Mouse (Mus musculus) C2C12 (cell line): ENCODE results near the gene Col6a1. TPM values are rescaled to one million over a fixed set of nuclear protein-coding genes. Genes with fewer than 3 reads are reported as not detected.

Experiments
- H3K27me3 ChIP-seq: one replicate; pipeline ENCODE4 v1.6.1; 2011; ENCODE audit not compliant: control insufficient read depth, insufficient read depth, insufficient read length
- H3K36me3 ChIP-seq: one replicate; pipeline ENCODE4 v1.6.1; 2011; ENCODE audit not compliant: control insufficient read depth, insufficient read depth
- H3K4me3 ChIP-seq: one replicate; pipeline ENCODE4 v1.5.1; 2011; ENCODE audit warnings: mild to moderate bottlenecking, control low read depth; ENCODE audit not compliant: poor library complexity, insufficient read depth, severe bottlenecking
- H3K79me2 ChIP-seq: one replicate; pipeline ENCODE4 v1.6.1; 2011; ENCODE audit not compliant: control insufficient read depth, insufficient read depth
- H3K79me3 ChIP-seq: one replicate; pipeline ENCODE4 v1.6.1; 2011; ENCODE audit warnings: low read depth, control low read depth
- H3ac ChIP-seq: one replicate; pipeline ENCODE3; 2011; ENCODE audit warnings: low read depth; ENCODE audit not compliant: control insufficient read depth, insufficient read length
- CEBPB ChIP-seq: IDR thresholded peaks from one replicate; pipeline ENCODE4 v1.6.1; 2011; ENCODE audit warnings: low read depth, mild to moderate bottlenecking, control low read depth, moderate library complexity
- CTCF ChIP-seq: IDR thresholded peaks from one replicate; pipeline ENCODE4 v1.5.1; 2011; ENCODE audit not compliant: control insufficient read depth, insufficient read depth, insufficient read length
- FOSL1 ChIP-seq: IDR thresholded peaks from one replicate; pipeline ENCODE4 v1.8.0; 2011; ENCODE audit warnings: mild to moderate bottlenecking, low read length; ENCODE audit not compliant: poor library complexity, insufficient read depth, severe bottlenecking
- MAX ChIP-seq: IDR thresholded peaks from one replicate; pipeline ENCODE4 v1.6.1; 2011; ENCODE audit warnings: mild to moderate bottlenecking, control low read depth
- MYOD1 ChIP-seq: IDR thresholded peaks from one replicate; pipeline ENCODE4 v1.6.1; 2011; ENCODE audit warnings: low read depth; ENCODE audit not compliant: control insufficient read depth, insufficient read length
- MYOG ChIP-seq: IDR thresholded peaks from one replicate; pipeline ENCODE4 v1.6.1; 2011; ENCODE audit not compliant: control insufficient read depth, insufficient read length; ENCODE audit errors: extremely low read depth
- USF1 ChIP-seq: IDR thresholded peaks from one replicate; pipeline ENCODE4 v1.6.1; 2011; ENCODE audit warnings: low read depth, mild to moderate bottlenecking, control low read depth, moderate library complexity
- polyA plus RNA-seq: library from polyadenylated mRNA; unstranded; fragments of >200 nt; fragmentation: generic; extraction: Trizol; gene quantifications from one replicate; pipeline ENCODE4 v1.2.1, GENCODE M21; 2012; ENCODE audit warnings: missing spikeins

The Col6a1 gene
- polyA plus RNA-seq, 1 experiment, result 3.8 TPM

DNA sequence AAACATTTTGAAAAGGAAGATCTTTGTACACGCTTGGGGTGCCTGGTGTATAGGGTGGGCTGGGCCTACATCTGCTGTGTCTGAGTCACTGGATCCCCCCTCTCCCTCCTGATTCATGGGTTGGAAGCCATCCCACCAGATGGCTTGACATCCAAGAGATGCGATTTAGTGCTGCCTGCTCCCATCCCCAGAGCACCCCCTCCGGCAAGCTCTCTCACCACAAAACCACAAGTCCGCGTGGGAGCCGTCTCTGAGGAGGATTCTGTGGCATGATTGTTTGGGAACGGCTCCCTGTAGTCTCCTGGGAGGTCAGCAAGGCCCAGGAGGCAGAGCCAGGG lies 57.1 kb downstream of the Col6a1 start:
- peak; percentile 94 for TF ChIP-seq MAX
- no peak for TF ChIP-seq USF1
- peak; percentile 73 for TF ChIP-seq MYOD1
- no peak for TF ChIP-seq CTCF
- no peak for TF ChIP-seq CEBPB
- peak; percentile 33 for TF ChIP-seq FOSL1
- no peaks in the 10 kb centered on the region for H3K79me2 ChIP-seq
- no peaks in the 10 kb centered on the region for H3K27me3 ChIP-seq

DNA sequence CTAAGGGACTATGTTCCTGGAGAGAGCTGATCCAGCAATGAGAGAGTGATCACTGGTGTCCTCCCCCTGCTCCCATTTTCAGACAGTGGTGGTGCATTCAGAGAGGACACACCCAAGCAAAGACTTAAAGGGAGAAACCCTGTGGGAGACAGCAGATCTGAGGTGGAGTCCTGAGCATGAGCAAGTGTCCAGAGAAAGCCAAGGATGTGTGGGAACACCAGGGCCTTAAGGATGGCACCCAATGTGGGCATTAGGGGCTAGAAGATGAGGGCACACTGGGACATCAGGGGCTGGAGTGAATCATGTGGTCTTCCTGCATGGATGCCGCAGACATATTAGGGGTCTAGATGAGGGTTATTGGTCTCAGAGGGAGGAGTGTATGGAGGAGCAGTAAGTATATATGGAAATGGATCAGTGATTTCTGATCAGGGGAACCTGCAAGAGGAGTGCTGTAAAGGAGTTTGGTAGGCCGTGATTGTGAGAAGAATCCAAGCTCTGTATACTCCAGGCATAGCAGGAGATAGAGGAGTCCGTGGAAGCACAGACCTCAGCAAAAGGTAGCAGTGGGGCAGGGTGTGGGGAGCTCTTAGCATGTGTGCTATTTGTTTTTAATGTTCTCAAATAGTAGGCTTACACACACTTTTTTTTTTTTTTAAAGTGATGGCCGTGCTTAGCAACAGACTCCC lies 57.6 kb downstream of the Col6a1 start:
- Histone ChIP-seq H3K27me3 (no peaks in the 10 kb centered on the region), H3K36me3 (no peaks in the 10 kb centered on the region), H3ac (no peak overlapping the region), H3K79me3 (no peaks in the 10 kb centered on the region), H3K79me2 (no peaks in the 10 kb centered on the region), H3K4me3 (no peak overlapping the region)
- TF ChIP-seq MYOD1 (no peak), MAX (no peak), MYOG (no peak), FOSL1 (no peak), CTCF (no peak), USF1 (no peak)

More for the DNA sequence above, 57.1 kb downstream of the Col6a1 start:
- Histone ChIP-seq H3K4me3 (no peak overlapping the region), H3K36me3 (no peaks in the 10 kb centered on the region), H3ac (no peak overlapping the region), H3K79me3 (no peaks in the 10 kb centered on the region)

GRCm38 (mm10) chr10:76667197-76667805 lies 58.7 kb downstream of the Col6a1 start:
- H3K36me3 ChIP-seq, result no peaks in the 10 kb centered on the region

GRCm38 (mm10) chr10:76665551-76665950 lies 60.4 kb downstream of the Col6a1 start:
- Histone ChIP-seq H3K36me3 (no peaks in the 10 kb centered on the region), H3ac (no peak overlapping the region), H3K4me3 (no peak overlapping the region), H3K79me3 (no peaks in the 10 kb centered on the region), H3K79me2 (no peaks in the 10 kb centered on the region), H3K27me3 (peaks cover 3% of the 10 kb centered on the region)
- no peak for TF ChIP-seq CEBPB
- no peak for TF ChIP-seq USF1
- TF ChIP-seq CTCF, result no peak
- no peak for TF ChIP-seq MYOG
- TF ChIP-seq MAX, result no peak
- no peak for TF ChIP-seq MYOD1
- no peak for TF ChIP-seq FOSL1

More at GRCm38 (mm10) chr10:76667197-76667805, 58.7 kb downstream of the Col6a1 start:
- TF ChIP-seq MYOD1 (peak; percentile 7), MAX (no peak)
- Histone ChIP-seq H3ac (no peak overlapping the region), H3K79me3 (no peaks in the 10 kb centered on the region), H3K4me3 (no peak overlapping the region), H3K79me2 (no peaks in the 10 kb centered on the region), H3K27me3 (no peaks in the 10 kb centered on the region)

- TF ChIP-seq MAX (no peak), CEBPB (peak; percentile 78)
Measured at GRCm38 (mm10) chr10:76664156-76665115, 61.5 kb downstream of the Col6a1 start.

More at GRCm38 (mm10) chr10:76664156-76665115, 61.5 kb downstream of the Col6a1 start:
- Histone ChIP-seq H3K79me2 (no peaks in the 10 kb centered on the region), H3ac (no peak overlapping the region), H3K4me3 (no peak overlapping the region), H3K36me3 (no peaks in the 10 kb centered on the region), H3K27me3 (peaks cover 3% of the 10 kb centered on the region), H3K79me3 (no peaks in the 10 kb centered on the region)

Other genes starting within 250 kb of the Col6a1 start
- 20.3 TPM for gene Lss, start 194.6 kb downstream of the Col6a1 start, polyA plus RNA-seq
- 0.02 TPM for gene Spatc1l, start 163.9 kb downstream of the Col6a1 start, polyA plus RNA-seq
- not detected for gene Ftcd, start 150.5 kb downstream of the Col6a1 start, polyA plus RNA-seq
- 0.39 TPM for gene Col6a2, start 102.5 kb downstream of the Col6a1 start, polyA plus RNA-seq
- 9.8 TPM for gene Pcbp3, start 235.7 kb upstream of the Col6a1 start, polyA plus RNA-seq